Mouse (Mus musculus) midbrain, embryonic 12.5 days (tissue): ENCODE results near the gene Gstt1. TPM values are rescaled to one million over a fixed set of nuclear protein-coding genes. Genes with fewer than 3 reads are reported as not detected.
A peak's percentile ranks its signal among the peaks of the same experiment; 100 is the strongest.
"Not testable (repeated sequence)": the region's sequence is repeated elsewhere in the genome, so short reads cannot be mapped to it uniquely, and the experiment has no call there.

Experiments used
- ATAC-seq: fragments of 200-750 bp; cut with Nextera tagmentation; 2 replicates; pipeline ENCODE4 v1.8.0; 2017; ENCODE audit warnings: low read depth, moderate TSS enrichment, moderate library complexity; ENCODE audit not compliant: low FRiP score
- H3K27ac ChIP-seq: fragments of 300-500 bp; sonication (generic); replicated peaks from 2 replicates; pipeline ENCODE4 v1.5.1; 2016; ENCODE audit warnings: mild to moderate bottlenecking
- H3K27me3 ChIP-seq: fragments of 300-500 bp; sonication (generic); 2 replicates; pipeline ENCODE4 v1.6.1; 2016; ENCODE audit warnings: mild to moderate bottlenecking
- H3K36me3 ChIP-seq: fragments of 300-500 bp; sonication (generic); 2 replicates; pipeline ENCODE4 v1.6.1; 2016
- H3K4me1 ChIP-seq: fragments of 300-500 bp; sonication (generic); 2 replicates; pipeline ENCODE4 v1.6.1; 2016
- H3K4me2 ChIP-seq: fragments of 300-500 bp; sonication (generic); replicated peaks from 2 replicates; pipeline ENCODE4 v1.6.1; 2016; ENCODE audit warnings: mild to moderate bottlenecking, moderate library complexity
- H3K4me3 ChIP-seq: fragments of 300-500 bp; sonication (generic); 2 replicates; pipeline ENCODE4 v1.5.1; 2016; ENCODE audit warnings: mild to moderate bottlenecking
- H3K9ac ChIP-seq: fragments of 300-500 bp; sonication (generic); replicated peaks from 2 replicates; pipeline ENCODE4 v1.6.1; 2016; ENCODE audit warnings: mild to moderate bottlenecking, moderate library complexity
- H3K9me3 ChIP-seq: fragments of 300-500 bp; sonication (generic); 2 replicates; pipeline ENCODE4 v1.6.1; 2016; ENCODE audit warnings: mild to moderate bottlenecking
- WGBS: fragments of 180-500 bp; shearing (Covaris S2); methylation state at CpG from one replicate; pipeline ENCODE4 v1.1.7; 2016; 5-methylcytosine and 5-hydroxymethylcytosine counted together
- polyA plus RNA-seq: library from polyadenylated mRNA; unstranded; fragments of >200 nt; fragmentation: Nextera tagmentation; extraction: Ambion mirVana; gene quantifications from 2 replicates; pipeline ENCODE4 v1.2.1, GENCODE M21; 2016

The Gstt1 gene
- polyA plus RNA-seq, result 5.3 and 7.0 TPM in 2 replicates

DNA sequence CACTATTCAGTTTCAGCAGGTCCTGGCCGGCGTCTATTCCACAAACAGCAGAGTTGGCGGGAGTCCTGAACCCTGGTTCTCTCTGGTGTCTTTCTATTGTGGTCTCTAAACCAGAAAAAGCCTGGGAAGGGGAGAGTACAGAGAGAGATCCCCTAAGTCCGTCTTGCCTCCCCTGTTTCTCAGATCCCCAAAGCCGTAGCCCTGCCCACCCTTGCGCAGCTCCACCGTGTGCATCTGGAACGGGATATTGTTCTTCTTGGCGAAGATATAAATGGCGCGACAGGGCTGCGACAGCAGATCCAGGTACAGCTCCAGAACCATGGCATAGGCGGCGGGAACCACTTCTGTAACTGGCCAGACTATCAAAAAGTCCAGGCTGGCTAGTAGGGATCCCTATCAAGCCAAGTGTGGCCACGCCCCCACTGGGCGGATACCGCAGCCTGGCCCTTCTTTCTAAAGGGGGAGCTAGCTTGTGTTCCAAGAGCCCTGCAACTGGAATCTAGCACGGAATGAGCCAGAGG is at the start of gene Gstt1:
TSS of gene Gstt1 (minus strand) at position 409 of the 521 bp plus-strand sequence.
- Histone ChIP-seq H3K27me3 (peaks cover 21% of the 10 kb centered on the region), H3K27ac (no peak within 1 kb of the TSS), H3K9me3 (no peaks in the 10 kb centered on the region), H3K36me3 (no peaks in the 10 kb centered on the region), H3K4me3 (peak within 1 kb of the TSS; percentile 42), H3K4me1 (peaks cover 4% of the 10 kb centered on the region; the same call in 1 of the 2 replicates), H3K4me2 (peak within 1 kb of the TSS; percentile 71), H3K9ac (peak within 1 kb of the TSS; percentile 51)
- no peak for ATAC-seq
- WGBS, result 4% methylated on average over 18 of the region's 18 CpGs

DNA sequence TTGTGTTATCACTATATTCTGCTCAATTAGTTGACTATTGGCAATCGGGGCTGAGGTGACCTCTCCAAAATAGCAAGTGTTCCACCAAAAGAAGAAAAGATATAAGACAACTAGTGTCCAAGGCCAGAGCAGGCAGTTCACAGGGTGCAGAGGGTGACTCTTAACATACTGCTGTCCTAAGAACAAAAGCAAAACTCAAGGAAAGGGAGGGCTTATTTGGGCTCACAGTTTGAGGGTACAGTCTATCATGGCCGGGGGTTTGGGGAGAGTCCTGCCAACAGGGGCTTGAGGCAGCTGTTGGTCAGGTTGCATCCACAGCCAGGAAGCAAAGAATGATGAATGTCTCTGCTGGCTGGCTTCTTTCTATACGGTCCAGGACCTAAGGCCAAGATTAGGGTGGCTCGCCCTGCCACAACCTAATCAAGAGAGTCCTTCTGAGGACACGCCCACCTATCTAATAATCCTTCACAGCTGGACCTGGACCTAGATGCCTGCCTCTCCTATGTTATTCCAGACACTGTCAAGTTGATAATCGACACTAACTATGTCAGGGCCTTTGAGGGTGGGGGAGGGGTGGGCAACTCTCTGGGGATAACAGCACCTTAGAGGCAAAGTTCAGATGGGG is 47.0 kb upstream of the Gstt1 start:
- 82% methylated on average over 6 of the region's 6 CpGs for WGBS
- Histone ChIP-seq H3K4me2 (no peak overlapping the region), H3K9me3 (no peaks in the 10 kb centered on the region), H3K4me1 (peaks cover 15% of the 10 kb centered on the region), H3K36me3 (no peaks in the 10 kb centered on the region), H3K9ac (no peak overlapping the region), H3K4me3 (no peak overlapping the region), H3K27me3 (no peaks in the 10 kb centered on the region), H3K27ac (no peak overlapping the region)
- no peak for ATAC-seq

DNA sequence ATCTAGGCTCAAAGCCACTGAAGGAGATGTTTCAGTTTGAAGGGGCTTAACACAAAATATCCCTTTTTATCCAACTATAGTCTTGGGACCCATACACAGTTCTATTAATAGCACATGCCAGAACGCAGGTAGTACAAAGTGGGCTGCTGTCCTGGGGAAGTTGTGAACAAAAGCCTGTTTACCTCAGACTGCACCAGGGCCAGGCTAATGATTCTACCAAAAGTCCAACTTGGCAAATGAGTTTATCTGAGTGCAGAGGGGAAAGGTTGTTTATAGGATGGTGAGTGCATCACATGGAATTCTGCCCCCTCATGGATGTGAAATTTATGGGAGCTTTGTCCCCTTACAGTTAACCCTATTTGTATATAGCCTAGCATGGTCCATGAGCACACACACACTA is 46.4 kb upstream of the Gstt1 start:
- Histone ChIP-seq H3K4me3 (no peak overlapping the region), H3K27ac (no peak overlapping the region), H3K4me1 (peaks cover 15% of the 10 kb centered on the region), H3K9ac (no peak overlapping the region), H3K9me3 (no peaks in the 10 kb centered on the region), H3K36me3 (no peaks in the 10 kb centered on the region), H3K4me2 (no peak overlapping the region), H3K27me3 (no peaks in the 10 kb centered on the region)
- 63% methylated on average over 1 of the region's 1 CpGs for WGBS
- ATAC-seq, result no peak

DNA sequence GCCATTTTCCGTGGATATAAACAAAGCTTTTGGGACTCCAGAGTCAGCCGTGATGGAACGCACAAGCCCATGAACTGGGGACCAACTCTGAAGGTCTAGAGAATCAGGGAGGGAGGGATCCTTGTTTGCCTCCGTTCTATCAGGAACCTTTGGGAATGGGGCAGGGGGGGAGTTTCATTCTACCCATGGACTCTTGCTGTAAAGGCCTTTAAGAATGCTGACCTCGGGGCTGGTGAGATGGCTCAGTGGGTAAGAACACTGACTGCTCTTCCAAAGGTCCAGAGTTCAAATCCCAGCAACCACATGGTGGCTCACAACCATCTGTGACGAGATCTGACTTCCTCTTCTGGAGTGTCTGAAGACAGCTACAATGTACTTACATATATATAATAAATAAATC is 45.5 kb upstream of the Gstt1 start:
- not testable (repeated sequence) for H3K4me3 ChIP-seq, H3K4me1 ChIP-seq, H3K9ac ChIP-seq, ATAC-seq, H3K9me3 ChIP-seq, H3K36me3 ChIP-seq, H3K27ac ChIP-seq, H3K4me2 ChIP-seq, H3K27me3 ChIP-seq
- 82% methylated on average over 6 of the region's 6 CpGs for WGBS

DNA sequence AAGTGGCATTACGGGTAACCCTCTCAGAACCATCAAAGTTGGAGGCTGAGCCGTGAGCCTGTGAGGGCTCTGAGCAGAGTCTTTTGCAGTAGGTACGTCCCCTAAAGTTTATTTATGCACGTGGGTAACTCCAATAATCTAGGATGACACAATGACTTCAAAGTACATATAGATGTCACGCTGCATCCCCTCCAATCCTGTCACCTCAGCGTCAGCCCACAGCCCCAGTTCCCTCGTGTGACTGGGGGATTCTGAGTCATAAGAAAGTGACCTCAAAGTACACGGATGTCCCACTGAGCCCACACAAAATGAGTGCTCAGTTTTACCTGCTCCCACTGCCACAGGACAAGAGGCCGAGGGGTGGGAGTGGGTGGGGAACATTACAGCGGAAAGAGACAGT is 40.7 kb upstream of the Gstt1 start:
- H3K9me3 ChIP-seq, result no peaks in the 10 kb centered on the region
- no peak overlapping the region for H3K27ac ChIP-seq
- no peak overlapping the region for H3K9ac ChIP-seq
- ATAC-seq, result no peak
- WGBS, result 85% methylated on average over 10 of the region's 10 CpGs
- peaks cover 24% of the 10 kb centered on the region for H3K4me1 ChIP-seq
- no peak overlapping the region for H3K4me2 ChIP-seq
- no peaks in the 10 kb centered on the region for H3K36me3 ChIP-seq
- no peak overlapping the region for H3K4me3 ChIP-seq
- peaks cover 27% of the 10 kb centered on the region for H3K27me3 ChIP-seq

DNA sequence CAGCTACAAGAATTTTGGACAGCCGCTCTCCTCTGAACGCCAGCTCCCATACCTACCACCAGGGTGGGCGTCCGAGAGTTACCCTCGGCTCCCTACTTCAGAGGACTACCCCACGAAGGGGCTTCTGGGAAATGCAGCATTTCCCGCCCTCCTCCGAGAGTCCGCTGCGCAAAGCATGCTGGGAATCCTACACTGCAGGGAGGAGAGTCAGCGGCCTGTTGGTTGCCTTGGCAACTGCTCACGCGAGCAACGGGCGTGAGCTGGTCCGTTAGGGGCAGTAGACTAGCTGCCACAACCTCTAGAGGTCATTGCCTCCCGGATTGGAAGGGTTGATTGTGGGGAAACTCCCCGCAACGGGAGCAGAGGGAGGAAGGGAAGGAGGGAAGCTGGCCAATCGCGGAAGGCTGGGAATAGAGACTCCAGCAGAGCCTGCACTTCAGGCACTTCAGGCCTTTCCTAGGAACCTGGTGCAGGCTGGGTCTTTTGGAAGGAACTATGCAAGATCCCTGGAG is 38.9 kb upstream of the Gstt1 start, which contains the start of gene Gstt2:
TSS of gene Gstt2 (minus strand) at position 177 of the 512 bp plus-strand sequence.
- peak within 1 kb of the TSS; percentile 43 for H3K9ac ChIP-seq
- H3K36me3 ChIP-seq, result no peaks in the 10 kb centered on the region
- H3K27me3 ChIP-seq, result peaks cover 43% of the 10 kb centered on the region
- peak within 1 kb of the TSS; percentile 60 for H3K4me2 ChIP-seq
- under 1% methylated on average over 21 of the region's 21 CpGs for WGBS
- peaks cover 32% of the 10 kb centered on the region for H3K4me1 ChIP-seq
- H3K9me3 ChIP-seq, result no peaks in the 10 kb centered on the region
- peak within 1 kb of the TSS; percentile 69 for H3K27ac ChIP-seq
- ATAC-seq, result peak; percentile 93
- peak within 1 kb of the TSS; percentile 44 for H3K4me3 ChIP-seq

DNA sequence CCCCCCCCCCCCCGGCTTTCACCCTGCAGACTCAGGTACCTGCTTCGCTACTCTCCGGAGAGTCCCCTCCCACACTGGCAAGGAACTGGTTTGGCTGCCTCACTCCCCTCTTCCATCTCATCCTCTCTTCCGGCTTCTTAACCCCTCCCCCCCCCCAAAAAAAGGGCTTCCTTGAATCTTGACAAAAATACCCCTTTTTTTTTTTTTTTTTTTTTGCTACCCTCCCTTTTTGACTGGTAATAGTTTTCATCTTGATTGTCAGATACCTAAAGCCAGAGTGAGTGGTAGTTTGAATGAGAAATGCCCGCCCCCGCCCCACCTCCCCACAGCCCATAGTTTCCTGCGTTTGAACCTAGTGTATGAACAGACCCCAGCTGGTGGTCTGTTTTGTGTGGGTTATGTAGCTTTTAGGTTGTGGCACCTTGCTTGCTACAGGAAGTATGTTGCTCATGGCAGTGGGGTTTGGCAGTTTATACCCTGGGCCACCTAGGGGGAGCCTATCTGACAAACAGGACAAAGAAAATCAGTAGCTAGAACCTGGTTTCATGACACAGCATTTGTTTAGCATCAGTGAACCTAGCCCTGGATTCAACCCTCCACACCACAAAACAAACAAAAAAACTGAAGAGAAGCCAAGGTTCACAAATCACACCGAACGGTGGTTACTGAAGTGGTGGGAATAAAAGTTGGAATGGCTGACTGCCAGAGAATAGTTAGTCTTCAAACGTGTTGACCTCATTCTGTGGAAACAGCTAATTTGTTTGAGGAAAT is 37.6 kb upstream of the Gstt1 start:
- Histone ChIP-seq H3K27ac (no peak overlapping the region), H3K9ac (no peak overlapping the region), H3K4me3 (peak overlapping the region; percentile 25), H3K27me3 (peaks cover 48% of the 10 kb centered on the region), H3K9me3 (no peaks in the 10 kb centered on the region), H3K4me2 (peak overlapping the region; percentile 42), H3K4me1 (peaks cover 32% of the 10 kb centered on the region), H3K36me3 (no peaks in the 10 kb centered on the region)
- WGBS, result 30% methylated on average over 8 of the region's 10 CpGs
- ATAC-seq, result no peak

DNA sequence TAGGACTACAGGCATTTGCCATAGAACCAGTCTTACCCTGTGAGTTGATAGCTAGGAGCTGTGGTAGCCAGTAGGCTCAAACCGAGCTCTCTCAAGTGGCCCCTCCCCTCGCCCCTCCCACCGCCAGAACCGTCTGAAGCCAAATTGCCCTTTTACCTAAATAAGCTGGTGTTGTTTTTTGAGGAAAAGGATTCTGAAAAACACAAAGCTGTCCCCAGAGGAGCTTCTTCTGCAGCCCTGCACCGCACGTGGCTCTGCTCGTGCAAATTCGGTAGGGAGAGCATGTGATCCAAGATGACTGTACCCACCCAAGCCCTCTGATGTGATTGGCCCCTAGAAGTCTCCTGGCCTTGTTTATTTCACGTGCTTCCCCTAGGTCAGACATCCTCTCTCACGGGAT is 36.9 kb upstream of the Gstt1 start:
- H3K27ac ChIP-seq, result no peak overlapping the region
- ATAC-seq, result no peak
- H3K9ac ChIP-seq, result no peak overlapping the region

DNA sequence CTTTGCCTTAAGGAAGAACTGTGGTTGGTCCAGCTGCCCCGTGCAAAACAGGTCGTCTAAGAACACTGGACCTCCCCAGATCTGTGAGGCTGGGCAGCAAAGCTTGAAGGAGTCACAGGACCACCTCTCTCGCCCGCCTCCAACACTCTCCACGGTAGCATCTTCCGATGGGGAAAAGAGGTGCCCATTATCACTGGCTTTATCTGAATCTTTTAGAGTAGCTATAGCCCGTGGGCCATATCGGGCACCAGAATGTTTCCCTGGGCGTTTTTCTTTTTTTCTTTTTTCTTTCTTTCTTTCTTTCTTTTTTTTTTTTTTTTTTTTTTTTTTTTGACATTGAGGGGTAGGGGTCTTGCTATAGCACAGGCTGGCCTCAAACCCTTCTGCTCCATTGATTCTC is 36.3 kb upstream of the Gstt1 start:
- no peaks in the 10 kb centered on the region for H3K36me3 ChIP-seq
- ATAC-seq, result no peak
- no peak overlapping the region for H3K27ac ChIP-seq
- 10% methylated on average over 9 of the region's 9 CpGs for WGBS
- no peaks in the 10 kb centered on the region for H3K9me3 ChIP-seq
- peak overlapping the region; percentile 63 for H3K4me2 ChIP-seq
- H3K4me1 ChIP-seq, result peaks cover 32% of the 10 kb centered on the region
- H3K9ac ChIP-seq, result peak overlapping the region; percentile 49
- peaks cover 48% of the 10 kb centered on the region for H3K27me3 ChIP-seq
- H3K4me3 ChIP-seq, result peak overlapping the region; percentile 41

More for the DNA sequence above, 36.9 kb upstream of the Gstt1 start:
- peak overlapping the region; percentile 42 for H3K4me2 ChIP-seq
- peaks cover 48% of the 10 kb centered on the region for H3K27me3 ChIP-seq
- peaks cover 32% of the 10 kb centered on the region for H3K4me1 ChIP-seq
- 4% methylated on average over 10 of the region's 10 CpGs for WGBS
- peak overlapping the region; percentile 25 for H3K4me3 ChIP-seq
- no peaks in the 10 kb centered on the region for H3K36me3 ChIP-seq
- no peaks in the 10 kb centered on the region for H3K9me3 ChIP-seq

DNA sequence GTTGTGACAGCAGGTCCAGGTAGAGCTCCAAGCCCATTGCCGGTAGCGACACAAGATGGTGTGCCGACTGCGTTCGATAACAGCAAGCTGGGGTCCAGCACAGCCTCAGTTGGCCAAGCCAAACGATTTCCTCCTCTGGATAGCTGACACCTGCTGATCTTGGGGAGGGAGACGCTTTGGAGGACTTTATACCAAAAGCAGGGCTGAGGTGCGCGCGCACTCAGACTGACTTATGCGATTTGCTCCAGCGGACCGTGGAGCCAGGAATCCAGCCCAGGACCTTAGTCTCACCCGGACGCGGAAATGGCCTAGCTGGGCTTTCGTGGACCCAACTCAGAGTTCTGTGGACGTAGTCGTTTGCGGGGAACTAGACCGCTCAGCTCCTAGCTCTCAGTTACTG is 35.9 kb upstream of the Gstt1 start:
- ATAC-seq, result no peak
- Histone ChIP-seq H3K36me3 (no peaks in the 10 kb centered on the region), H3K27me3 (peaks cover 44% of the 10 kb centered on the region), H3K9me3 (no peaks in the 10 kb centered on the region), H3K27ac (no peak overlapping the region), H3K9ac (peak overlapping the region; percentile 49), H3K4me1 (peaks cover 32% of the 10 kb centered on the region), H3K4me2 (peak overlapping the region; percentile 63), H3K4me3 (peak overlapping the region; percentile 41)
- WGBS, result 1% methylated on average over 21 of the region's 21 CpGs

DNA sequence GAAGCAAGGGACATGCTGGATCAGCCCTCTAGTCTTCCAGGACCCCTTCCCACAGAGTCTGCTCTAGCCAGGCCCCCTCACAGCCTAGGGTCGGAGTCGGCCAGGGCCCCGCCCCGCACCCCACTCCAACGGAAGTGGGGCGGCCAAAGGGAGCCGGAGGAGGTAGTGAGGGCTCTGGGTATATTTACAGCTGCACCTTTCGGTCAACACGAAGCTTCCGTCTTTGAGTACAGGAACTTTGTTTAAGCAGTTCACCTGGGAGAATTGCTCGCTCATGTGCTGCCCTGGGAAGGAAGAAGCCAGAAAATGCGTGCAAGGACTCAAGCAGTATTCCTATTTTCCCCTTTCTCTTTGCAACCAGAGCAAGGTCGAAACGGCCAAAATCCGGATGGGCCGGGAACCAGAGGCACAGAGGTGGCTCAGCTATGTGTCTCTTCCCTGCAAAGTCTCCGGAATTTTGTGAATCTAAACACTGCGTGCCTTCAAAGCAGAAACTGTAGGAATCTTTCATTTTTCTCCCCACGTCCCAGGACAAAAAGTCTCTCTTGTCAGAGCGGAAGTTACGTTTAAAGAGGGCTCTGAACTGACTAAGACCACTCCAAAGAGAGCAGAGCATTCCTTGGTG is 35.2 kb upstream of the Gstt1 start:
- H3K4me2 ChIP-seq, result peak overlapping the region; percentile 63
- no peak overlapping the region for H3K27ac ChIP-seq
- 0 out of 2 replicates have a peak overlapping the region, but pooled peaks have one; percentile 49 for H3K9ac ChIP-seq
- H3K9me3 ChIP-seq, result no peaks in the 10 kb centered on the region
- WGBS, result 19% methylated on average over 21 of the region's 21 CpGs
- H3K4me1 ChIP-seq, result peaks cover 32% of the 10 kb centered on the region
- no peak for ATAC-seq
- peaks cover 42% of the 10 kb centered on the region for H3K27me3 ChIP-seq
- peak overlapping the region; percentile 41 for H3K4me3 ChIP-seq
- H3K36me3 ChIP-seq, result no peaks in the 10 kb centered on the region
